In genomic region chr9:26625171-26625937, GRCm38 (mm10) we compare ENCODE assay signal across 14 mouse cellular contexts.
DNase-seq lines count a peak whose midpoint lies in the region; ATAC-seq and TF ChIP-seq lines count a peak whose summit lies in the region.
"Had no signal": no experiment of that assay in that cellular context is flagged by ENCODE, and none has a peak within 500 bp of the region (broad histone marks: within the 10 kb centered on the region; RNA-seq: fewer than 3 reads in every experiment).

No protein-coding gene starts in this region.

- H3K4me1 ChIP-seq in liver, postnatal 0 days (ENCODE audit: insufficient read depth), result no peaks in the 10 kb centered on the region
- H3K4me1 ChIP-seq: forebrain, embryonic 12.5 days; heart, embryonic 15.5 days; limb, embryonic 13.5 days; lung, embryonic 15.5 days; midbrain, embryonic 12.5 days; neural tube, embryonic 12.5 days had no signal

- intact Hi-C loops in heart, postnatal 14 days (cut with DNase I), result no loop called here
- intact Hi-C loops in left cerebral cortex, postnatal 36 days (cut with DNase I), result no loop called here

- H3K27ac ChIP-seq in liver, postnatal 0 days (ENCODE audit: low read depth), result no peak overlapping the region
- H3K27ac ChIP-seq: forebrain, embryonic 12.5 days; heart, embryonic 15.5 days; limb, embryonic 13.5 days; lung, embryonic 15.5 days; midbrain, embryonic 12.5 days; neural tube, embryonic 12.5 days had no signal

- no peak overlapping the region for H3K4me3 ChIP-seq in liver, postnatal 0 days (ENCODE audit: low read depth, low read length)
- H3K4me3 ChIP-seq: forebrain, embryonic 12.5 days; heart, embryonic 15.5 days; limb, embryonic 13.5 days; lung, embryonic 15.5 days; midbrain, embryonic 12.5 days; neural tube, embryonic 12.5 days had no signal

- peak; percentile 85 for DNase-seq in Muller cell, postnatal 12 days (ENCODE audit: inconsistent ontology term)
- peak; percentile 91 for DNase-seq in brain, adult 2 months (ENCODE audit: low read depth, low spot score)
- DNase-seq in cerebellum, postnatal 36 days, result peak; percentile 65
- DNase-seq in heart, postnatal 14 days, result peak; percentile 2 to 5
- no peak for DNase-seq in liver, postnatal 0 days
- DNase-seq in adrenal gland, postnatal 14 days, result no peak
- DNase-seq in left cerebral cortex, postnatal 36 days (ENCODE audit: low spot score in 2 of 2), result no peak
- DNase-seq: right cerebral cortex, adult 18-20 months had no signal

- no peaks in the 10 kb centered on the region for H3K27me3 ChIP-seq in liver, postnatal 0 days (ENCODE audit: insufficient read depth, low read length)
- H3K27me3 ChIP-seq: forebrain, embryonic 12.5 days; heart, embryonic 15.5 days; limb, embryonic 13.5 days; lung, embryonic 15.5 days; midbrain, embryonic 12.5 days; neural tube, embryonic 12.5 days had no signal

- no peak for TF ChIP-seq EP300 in liver, postnatal 0 days (IDR thresholded peaks at IDR 0.05; ENCODE audit: low read depth)

- no peak overlapping the region for H3K4me2 ChIP-seq in liver, postnatal 0 days (ENCODE audit: low read depth, low read length)
- H3K4me2 ChIP-seq: forebrain, embryonic 12.5 days; heart, embryonic 15.5 days; limb, embryonic 13.5 days; lung, embryonic 15.5 days; midbrain, embryonic 12.5 days; neural tube, embryonic 12.5 days had no signal

- no peaks in the 10 kb centered on the region for H3K36me3 ChIP-seq in liver, postnatal 0 days (replicated peaks; ENCODE audit: insufficient read depth, low read length)
- H3K36me3 ChIP-seq: forebrain, embryonic 12.5 days; heart, embryonic 15.5 days; limb, embryonic 13.5 days; lung, embryonic 15.5 days; midbrain, embryonic 12.5 days; neural tube, embryonic 12.5 days had no signal

- no peak overlapping the region for H3K9ac ChIP-seq in liver, postnatal 0 days (replicated peaks)
- H3K9ac ChIP-seq: forebrain, embryonic 12.5 days; heart, embryonic 15.5 days; limb, embryonic 13.5 days; lung, embryonic 15.5 days; midbrain, embryonic 12.5 days; neural tube, embryonic 12.5 days had no signal

- 63% methylated on average over 2 of the region's 2 CpGs for WGBS in liver, postnatal 0 days (ENCODE audit: insufficient replicate concordance)

- H3K9me3 ChIP-seq in liver, postnatal 0 days (ENCODE audit: low read length), result no peaks in the 10 kb centered on the region
- H3K9me3 ChIP-seq: forebrain, embryonic 12.5 days; heart, embryonic 15.5 days; limb, embryonic 13.5 days; lung, embryonic 15.5 days; midbrain, embryonic 12.5 days; neural tube, embryonic 12.5 days had no signal

- no peak for ATAC-seq in liver, postnatal 0 days

- TF ChIP-seq CTCF in liver, postnatal 0 days (IDR thresholded peaks at IDR 0.05; ENCODE audit: low read depth), result no peak

Comparison
In these comparisons a context has a peak if more than half of its experiments do, and no peak if none do; other contexts are left out.
1. DNase-seq: peak in Muller cell, postnatal 12 days (single experiment), brain, adult 2 months (single experiment), cerebellum, postnatal 36 days (2 of 2) and heart, postnatal 14 days (2 of 2); none in liver, postnatal 0 days (single experiment), adrenal gland, postnatal 14 days (single experiment) and left cerebral cortex, postnatal 36 days (0 of 2).